Mouse (Mus musculus) gastrocnemius, postnatal 10 days (tissue): ENCODE results near the gene Erg. TPM values are rescaled to one million over a fixed set of nuclear protein-coding genes. Genes with fewer than 3 reads are reported as not detected.

Experiments used
- DNase-seq: peaks from one replicate; pipeline ENCODE4 v3.0.0; 2021; ENCODE audit warnings: mixed read lengths
- total RNA-seq, 2 experiments: library from RNA; stranded (reverse); gene quantifications; 2 replicates each; pipeline ENCODE4 v1.2.3; 2021

Erg gene
- total RNA-seq, 2 experiments from 2014 or later, result 23.8 to 26.7 TPM

GRCm38 (mm10) chr16:95585541-95586310 is 667 bp downstream of the Erg start:
- DNase-seq, result peak; percentile 46

GRCm38 (mm10) chr16:95584751-95585528 is 1.5 kb downstream of the Erg start:
- no peak for DNase-seq

GRCm38 (mm10) chr16:95579289-95579688 is 7.1 kb downstream of the Erg start:
- no peak for DNase-seq

- no peak for DNase-seq
These were observed 13.2 kb downstream of the Erg start for GRCm38 (mm10) chr16:95573163-95573562.

DNA sequence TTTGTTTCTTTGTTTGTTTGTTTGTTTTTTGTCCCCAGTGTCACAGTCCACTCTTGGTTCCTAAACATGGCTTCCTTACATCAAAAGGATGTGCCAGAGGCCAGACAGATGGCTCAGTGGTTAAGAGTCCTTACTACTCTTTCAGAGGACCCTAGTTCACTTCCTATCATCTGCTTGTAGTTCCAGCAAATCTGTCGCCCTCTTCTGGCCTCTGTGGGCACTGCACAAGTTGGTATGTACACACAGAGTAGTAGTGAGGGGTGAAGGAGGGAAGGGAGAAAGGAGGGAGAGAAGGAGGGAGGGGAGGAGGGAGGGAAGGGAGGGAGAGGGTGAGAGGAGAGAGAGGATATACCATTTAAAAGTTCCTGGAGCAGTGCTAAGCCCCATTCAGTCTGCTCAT is 15.8 kb downstream of the Erg start:
- peak; percentile 21 for DNase-seq

DNA sequence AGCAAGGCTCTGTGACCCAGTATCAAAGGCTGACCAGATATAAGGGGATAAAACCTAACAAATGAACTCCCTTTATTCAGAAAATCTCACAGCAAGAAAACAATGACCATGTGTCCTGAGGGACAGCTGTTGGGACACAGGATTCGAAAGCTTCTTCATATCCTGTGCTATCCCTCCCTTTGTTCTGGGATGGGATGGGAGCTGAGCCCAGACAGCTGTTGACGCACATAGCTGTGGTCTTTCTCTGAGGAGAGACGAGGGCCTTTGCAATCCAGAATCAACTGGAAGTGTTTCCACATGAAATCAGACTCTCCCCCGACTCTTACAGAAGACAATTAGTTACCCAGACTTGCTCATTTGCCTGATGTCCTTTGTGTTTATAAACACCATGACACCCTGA is 29.6 kb downstream of the Erg start:
- no peak for DNase-seq

DNA sequence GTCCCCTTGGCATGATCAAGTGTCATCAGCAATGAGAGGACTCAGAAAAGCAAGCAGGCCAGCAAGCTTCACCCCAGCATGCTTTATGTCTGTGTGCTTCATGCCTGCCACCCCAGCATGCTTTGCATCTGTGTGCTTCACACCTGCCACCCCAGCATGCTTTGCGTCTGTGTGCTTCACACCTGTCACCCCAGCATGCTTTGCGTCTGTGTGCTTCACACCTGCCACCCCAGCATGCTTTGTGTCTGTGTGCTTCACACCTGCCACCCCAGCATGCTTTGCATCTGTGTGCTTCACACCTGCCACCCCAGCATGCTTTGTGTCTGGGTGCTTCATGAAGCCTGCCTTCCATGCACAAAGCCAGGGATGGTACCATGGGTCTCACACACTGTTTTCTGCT is 33.3 kb downstream of the Erg start:
- DNase-seq, result no peak

- no peak for DNase-seq
These were observed 33.9 kb downstream of the Erg start for GRCm38 (mm10) chr16:95552495-95552894.

DNA sequence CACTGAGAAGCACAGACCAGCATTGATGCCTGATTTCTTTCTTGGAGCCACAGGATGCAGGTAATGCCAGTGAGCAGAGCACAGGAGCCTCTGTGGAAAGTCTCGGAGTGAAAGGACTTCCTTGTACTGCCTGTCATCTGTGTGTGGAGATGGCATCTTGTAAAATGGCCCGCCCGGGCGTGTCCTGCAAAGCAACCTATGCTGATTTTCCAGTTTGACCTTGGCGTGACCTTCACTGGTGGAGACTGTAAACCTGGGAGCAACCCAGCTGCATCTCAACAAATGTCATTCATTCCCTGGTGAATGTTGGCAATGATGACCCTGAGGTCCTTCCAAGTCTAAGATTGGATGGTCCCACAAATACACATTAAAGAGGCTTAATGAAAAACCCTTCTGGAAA is 35.9 kb downstream of the Erg start:
- DNase-seq, result no peak

DNA sequence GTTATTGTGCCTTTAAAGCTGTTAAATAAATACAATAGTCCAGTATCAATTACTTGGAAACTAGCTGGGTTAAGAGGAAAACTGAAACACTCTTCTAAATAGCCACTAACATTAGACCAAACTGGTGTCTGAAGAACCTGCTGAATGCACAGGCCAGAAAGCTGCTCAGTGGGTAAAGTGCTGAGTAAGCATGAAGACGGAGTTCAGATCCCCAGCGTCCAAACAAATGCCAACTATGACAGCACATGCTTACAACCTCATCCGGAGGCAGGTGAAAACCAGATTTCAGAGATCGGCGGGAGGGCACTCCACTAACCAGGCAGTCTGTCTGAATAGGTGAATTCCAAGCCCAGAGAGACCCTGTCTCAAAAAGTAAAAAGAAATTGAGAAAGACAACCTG is 41.6 kb downstream of the Erg start:
- DNase-seq, result no peak

DNA sequence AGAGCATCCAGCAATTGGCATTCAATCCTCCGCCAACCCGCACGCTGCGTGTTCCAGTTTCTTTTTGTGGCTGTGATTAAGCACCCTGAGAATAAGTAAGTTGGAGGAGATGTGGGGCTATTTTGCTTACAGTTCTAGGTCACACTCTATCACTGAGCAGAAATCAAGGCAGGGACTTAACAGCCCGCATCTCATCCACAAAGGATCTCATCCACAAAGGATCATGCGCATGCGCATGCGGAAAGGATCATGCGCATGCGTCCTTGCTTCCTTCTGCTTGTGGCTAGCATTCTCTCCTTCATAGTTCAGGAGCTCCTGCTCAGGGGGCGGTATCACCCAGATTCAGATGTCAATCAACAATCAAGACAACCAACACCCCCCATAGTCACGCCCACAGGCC is 42.9 kb downstream of the Erg start:
- no peak for DNase-seq

- DNase-seq, result no peak
These were observed 51.2 kb downstream of the Erg start for GRCm38 (mm10) chr16:95535151-95535550.

DNA sequence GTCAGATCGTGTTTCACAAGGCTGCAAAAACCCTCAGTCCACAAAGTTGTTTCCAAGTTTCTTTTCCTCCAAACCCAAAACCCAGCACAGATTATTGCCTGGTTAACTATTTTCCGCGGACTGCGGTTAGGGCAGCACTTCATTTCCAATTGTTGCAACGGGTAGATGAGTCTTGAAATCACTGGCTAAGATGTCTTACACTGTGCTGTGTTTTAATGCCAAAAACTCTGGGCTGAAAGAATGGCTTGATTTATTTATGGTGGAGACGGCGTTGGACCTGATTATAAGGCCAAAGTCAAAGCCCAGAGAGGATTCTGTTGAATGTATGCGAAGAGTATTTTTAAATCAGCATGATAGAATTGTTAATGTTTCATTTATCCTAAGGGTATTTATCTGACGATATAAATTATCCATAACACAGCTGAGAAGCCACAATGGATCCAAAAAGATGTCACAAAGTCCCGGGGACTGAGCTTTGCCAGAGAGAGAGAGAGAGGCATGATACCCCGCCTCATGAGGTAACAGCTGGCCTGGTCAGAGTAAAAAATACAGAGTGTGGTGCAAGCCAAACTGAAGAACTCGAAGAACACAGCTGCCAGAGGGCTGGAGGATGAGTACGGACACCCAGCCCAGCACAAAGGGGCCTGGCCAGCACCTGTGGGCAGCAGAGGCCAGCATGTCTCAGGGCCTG is 53.9 kb downstream of the Erg start:
- no peak for DNase-seq

DNA sequence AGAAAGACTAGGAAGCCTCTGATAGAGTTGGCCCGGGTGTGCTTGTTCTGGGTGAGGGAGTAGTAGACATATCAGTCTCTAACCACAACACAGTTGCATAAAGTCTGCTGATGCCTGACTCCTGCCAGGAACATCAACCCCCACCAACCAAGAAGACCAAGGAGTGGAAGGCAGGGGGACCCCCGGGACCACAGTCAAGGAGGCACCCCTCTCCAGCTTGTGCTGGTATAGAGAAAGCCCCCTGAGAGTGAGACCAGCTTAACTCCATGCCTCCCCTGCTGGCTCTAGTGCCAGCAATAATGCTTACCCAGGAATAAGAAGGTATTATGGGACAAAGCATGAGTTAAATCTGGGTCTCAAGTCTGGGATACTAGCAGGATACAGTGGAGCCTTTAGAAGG is 58.8 kb downstream of the Erg start:
- no peak for DNase-seq

DNA sequence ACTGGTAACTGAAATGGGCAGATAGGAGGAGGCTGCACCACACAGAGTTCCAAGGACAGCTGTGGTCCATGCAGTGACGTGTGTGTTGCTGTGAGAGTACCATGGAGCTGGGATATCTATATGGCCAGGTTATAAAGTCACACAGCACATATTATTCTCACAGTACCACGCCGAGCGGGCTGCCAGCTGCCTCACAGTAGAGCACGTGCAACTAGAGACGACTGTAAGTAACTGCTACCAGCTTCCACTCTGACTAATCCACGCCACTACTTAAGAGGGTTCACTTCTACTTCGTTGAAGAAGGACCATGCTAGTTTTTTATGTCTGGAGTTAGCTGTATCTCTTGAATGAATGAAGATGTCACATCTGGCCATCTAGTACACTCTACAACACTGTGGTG is 66.9 kb downstream of the Erg start:
- DNase-seq, result no peak

DNA sequence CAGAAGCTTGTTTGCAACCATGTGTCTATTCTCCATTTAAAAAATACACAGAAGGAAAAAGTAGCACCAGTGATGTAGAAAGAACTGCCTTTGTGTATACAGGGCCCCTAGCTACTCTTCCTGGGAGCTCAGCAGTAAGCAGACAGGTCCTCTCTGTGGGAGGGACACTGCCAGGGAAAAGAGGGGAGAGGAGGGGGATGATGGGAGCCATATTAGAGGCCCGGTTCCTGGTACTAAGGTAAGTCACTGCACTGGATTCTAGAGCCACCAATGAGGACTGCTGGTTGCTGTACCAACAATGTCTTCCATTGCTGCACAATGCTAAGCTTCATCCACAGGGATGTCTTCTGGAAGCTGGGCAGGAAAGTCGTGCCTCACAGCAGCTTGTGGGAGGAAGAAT is 80.3 kb downstream of the Erg start:
- no peak for DNase-seq

DNA sequence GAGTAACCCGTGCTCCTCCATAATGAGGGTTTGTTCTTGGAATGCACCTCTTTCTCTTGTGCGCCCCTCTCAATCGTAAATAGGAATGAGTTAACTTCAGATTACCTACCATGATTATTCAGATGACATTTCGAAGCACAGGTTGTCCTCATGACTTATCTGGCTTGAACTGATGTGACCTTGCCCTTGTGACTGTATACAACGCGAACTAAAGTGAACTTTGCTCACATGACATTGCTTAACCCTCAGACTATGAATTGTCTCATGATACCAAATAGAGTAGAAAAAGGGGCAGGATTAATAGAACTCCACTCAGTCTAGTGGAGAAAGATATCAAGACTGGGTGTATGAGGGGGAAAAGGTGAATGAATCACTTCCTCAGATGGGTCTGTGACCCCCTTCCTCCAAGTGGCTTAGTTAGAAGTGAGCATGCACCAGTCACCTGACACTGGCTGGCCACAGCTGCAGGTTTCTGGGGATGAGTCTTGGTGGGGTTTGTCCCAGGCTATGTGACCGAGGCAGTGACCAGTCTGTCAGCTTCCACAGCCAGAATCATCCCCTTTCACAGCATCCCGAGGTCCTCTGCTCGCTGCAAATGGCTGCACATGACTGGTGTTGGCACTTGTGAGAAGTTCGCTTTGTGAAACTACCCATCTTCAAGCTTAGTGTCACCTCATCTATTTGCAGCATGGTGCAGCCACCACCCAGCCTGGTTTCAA is 89.7 kb downstream of the Erg start:
- DNase-seq, result no peak

GRCm38 (mm10) chr16:95494108-95494507 is 92.3 kb downstream of the Erg start:
- DNase-seq, result no peak

GRCm38 (mm10) chr16:95493336-95493735 is 93.1 kb downstream of the Erg start:
- DNase-seq, result no peak

DNA sequence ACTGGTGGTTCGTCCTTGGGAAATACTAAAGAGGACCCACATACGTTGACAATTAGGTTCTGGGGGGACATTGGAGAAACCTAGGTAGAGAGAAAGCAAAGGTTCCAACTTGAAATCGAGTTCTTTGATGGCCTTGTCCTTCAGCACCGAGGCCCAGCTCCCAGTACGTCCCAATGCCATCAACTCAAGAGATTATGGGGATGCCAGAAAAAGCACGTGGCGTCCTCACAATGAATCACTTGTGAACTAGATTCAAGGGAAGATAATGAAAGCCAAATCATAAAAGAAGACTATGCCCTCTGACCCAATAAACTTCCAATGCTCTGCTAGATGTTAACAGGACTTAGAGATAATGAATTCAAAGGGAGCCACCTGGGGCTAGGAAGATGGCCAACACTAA is 94.2 kb downstream of the Erg start:
- DNase-seq, result no peak

GRCm38 (mm10) chr16:95490386-95490785 is 96.0 kb downstream of the Erg start:
- DNase-seq, result no peak

- no peak for DNase-seq
These were observed 98.6 kb downstream of the Erg start for GRCm38 (mm10) chr16:95487606-95488351.
